Mouse (Mus musculus): Measurements from ENCODE around the gene Ezh1. TPM values are rescaled to one million over a fixed set of nuclear protein-coding genes. Genes with fewer than 3 reads are reported as not detected.
"Not testable (repeated sequence)": the region's sequence is repeated elsewhere in the genome, so short reads cannot be mapped to it uniquely, and the experiment has no call there.

Gene Ezh1
- total and polyA plus RNA-seq, 3 experiments = 4.2 to 55.9 (median 25.4) TPM

GRCm38 (mm10) chr11:101162772-101163171 is 63.5 kb downstream of the Ezh1 start:
- no peaks in the 10 kb centered on the region for H3K9me3 ChIP-seq (replicated peaks)
- H3K36me3 ChIP-seq (replicated peaks) = peaks cover 14% of the 10 kb centered on the region
- H3K27me3 ChIP-seq (ENCODE audit: insufficient read depth, low read length) = peaks cover 57% of the 10 kb centered on the region
- DNase-seq (ENCODE audit: low spot score) = no peak
- TF ChIP-seq GATA2 (IDR thresholded peaks at IDR 0.05; ENCODE audit: borderline replicate concordance, low read depth, low read length) (no peak), POLR2AphosphoS5 (IDR thresholded peaks at IDR 0.05; ENCODE audit: insufficient replicate concordance, low read depth, low read length) (no peak), GATA1 (IDR thresholded peaks at IDR 0.05; ENCODE audit: borderline replicate concordance, low read length) (no peak), CTCF (IDR thresholded peaks at IDR 0.05; ENCODE audit: low read depth, low read length) (no peak), TAL1 (conservative IDR thresholded peaks at IDR 0.05; ENCODE audit: low read depth, low read length) (no peak)
- no peak for ATAC-seq (ENCODE audit: extremely low read depth, insufficient number of reproducible peaks, low FRiP score, poor library complexity, severe bottlenecking)
- H3K4me1 ChIP-seq (ENCODE audit: insufficient read depth, low read depth, low read length) = 0 out of 2 replicates have a peak, but pooled peaks cover 2% of the 10 kb centered on the region
- no peak overlapping the region for H3K4me3 ChIP-seq (ENCODE audit: low read depth, low read length)

- ATAC-seq (ENCODE audit: extremely low read depth, insufficient number of reproducible peaks, low FRiP score, poor library complexity, severe bottlenecking) (no peak), DNase-seq (ENCODE audit: low spot score) (peak; percentile 0)
- H3K9me3 ChIP-seq (replicated peaks) = no peaks in the 10 kb centered on the region
- no peak for TF ChIP-seq CTCF (IDR thresholded peaks at IDR 0.05; ENCODE audit: low read depth, low read length)
- TF ChIP-seq POLR2AphosphoS5 (IDR thresholded peaks at IDR 0.05; ENCODE audit: insufficient replicate concordance, low read depth, low read length) = no peak
- 0 out of 2 replicates have a peak, but pooled peaks cover 2% of the 10 kb centered on the region for H3K4me1 ChIP-seq (ENCODE audit: insufficient read depth, low read depth, low read length)
- H3K36me3 ChIP-seq (replicated peaks) = peaks cover 9% of the 10 kb centered on the region
- H3K27me3 ChIP-seq (ENCODE audit: insufficient read depth, low read length) = peaks cover 54% of the 10 kb centered on the region
- H3K4me3 ChIP-seq (ENCODE audit: low read depth, low read length) = no peak overlapping the region
These were observed 64.0 kb downstream of the Ezh1 start for GRCm38 (mm10) chr11:101162301-101162700.

GRCm38 (mm10) chr11:101161551-101161950 is 64.7 kb downstream of the Ezh1 start:
- no peak for ATAC-seq (ENCODE audit: extremely low read depth, insufficient number of reproducible peaks, low FRiP score, poor library complexity, severe bottlenecking)
- Histone ChIP-seq H3K27me3 (ENCODE audit: insufficient read depth, low read length) (peaks cover 55% of the 10 kb centered on the region), H3K36me3 (replicated peaks) (peaks cover 9% of the 10 kb centered on the region)

DNA sequence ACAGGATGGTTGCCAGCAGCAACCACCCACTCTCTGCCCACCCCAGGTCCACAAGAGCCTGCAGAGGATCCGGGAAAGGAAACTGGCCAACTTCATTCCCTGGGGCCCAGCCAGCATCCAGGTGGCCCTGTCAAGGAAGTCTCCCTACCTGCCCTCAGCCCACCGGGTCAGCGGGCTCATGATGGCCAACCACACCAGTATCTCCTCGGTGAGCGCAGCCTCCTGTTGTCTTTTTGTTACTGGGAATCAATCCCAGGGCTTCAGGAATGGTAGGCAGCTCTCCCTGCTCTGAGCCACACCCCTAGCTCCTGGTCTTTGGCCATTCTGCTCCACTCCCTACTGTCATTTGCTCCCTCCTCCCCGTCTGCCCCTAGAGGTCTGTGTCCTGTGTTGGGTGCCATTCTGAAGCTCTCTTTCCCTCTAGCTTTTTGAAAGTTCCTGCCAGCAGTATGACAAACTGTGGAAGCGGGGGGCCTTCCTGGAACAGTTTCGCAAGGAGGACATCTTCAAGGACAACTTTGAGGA is 65.2 kb downstream of the Ezh1 start:
- peaks cover 55% of the 10 kb centered on the region for H3K27me3 ChIP-seq (ENCODE audit: insufficient read depth, low read length)
- H3K4me3 ChIP-seq (ENCODE audit: low read depth, low read length); H3K4me1 ChIP-seq (ENCODE audit: insufficient read depth, low read depth, low read length); H3K9me3 ChIP-seq (replicated peaks); H3K36me3 ChIP-seq (replicated peaks); ATAC-seq (ENCODE audit: extremely low read depth, insufficient number of reproducible peaks, low FRiP score, poor library complexity, severe bottlenecking); DNase-seq (ENCODE audit: low spot score): not testable (repeated sequence)

More at GRCm38 (mm10) chr11:101161551-101161950, 64.7 kb downstream of the Ezh1 start:
- H3K4me3 ChIP-seq (ENCODE audit: low read depth, low read length) = no peak overlapping the region
- TF ChIP-seq TAL1 (conservative IDR thresholded peaks at IDR 0.05; ENCODE audit: low read depth, low read length) = no peak
- TF ChIP-seq GATA2 (IDR thresholded peaks at IDR 0.05; ENCODE audit: borderline replicate concordance, low read depth, low read length) = no peak
- TF ChIP-seq CTCF (IDR thresholded peaks at IDR 0.05; ENCODE audit: low read depth, low read length) = no peak
- no peak for TF ChIP-seq GATA1 (IDR thresholded peaks at IDR 0.05; ENCODE audit: borderline replicate concordance, low read length)
- TF ChIP-seq POLR2AphosphoS5 (IDR thresholded peaks at IDR 0.05; ENCODE audit: insufficient replicate concordance, low read depth, low read length) = no peak
- no peak for DNase-seq (ENCODE audit: low spot score)
- H3K9me3 ChIP-seq (replicated peaks) = no peaks in the 10 kb centered on the region
- 0 out of 2 replicates have a peak, but pooled peaks cover 2% of the 10 kb centered on the region for H3K4me1 ChIP-seq (ENCODE audit: insufficient read depth, low read depth, low read length)

- H3K4me1 ChIP-seq (ENCODE audit: insufficient read depth, low read depth, low read length); ATAC-seq (ENCODE audit: extremely low read depth, insufficient number of reproducible peaks, low FRiP score, poor library complexity, severe bottlenecking); H3K9me3 ChIP-seq (replicated peaks); H3K4me3 ChIP-seq (ENCODE audit: low read depth, low read length); H3K36me3 ChIP-seq (replicated peaks); DNase-seq (ENCODE audit: low spot score): not testable (repeated sequence)
- H3K27me3 ChIP-seq (ENCODE audit: insufficient read depth, low read length) = peaks cover 58% of the 10 kb centered on the region
These were observed 66.1 kb downstream of the Ezh1 start for GRCm38 (mm10) chr11:101160151-101160550.

DNA sequence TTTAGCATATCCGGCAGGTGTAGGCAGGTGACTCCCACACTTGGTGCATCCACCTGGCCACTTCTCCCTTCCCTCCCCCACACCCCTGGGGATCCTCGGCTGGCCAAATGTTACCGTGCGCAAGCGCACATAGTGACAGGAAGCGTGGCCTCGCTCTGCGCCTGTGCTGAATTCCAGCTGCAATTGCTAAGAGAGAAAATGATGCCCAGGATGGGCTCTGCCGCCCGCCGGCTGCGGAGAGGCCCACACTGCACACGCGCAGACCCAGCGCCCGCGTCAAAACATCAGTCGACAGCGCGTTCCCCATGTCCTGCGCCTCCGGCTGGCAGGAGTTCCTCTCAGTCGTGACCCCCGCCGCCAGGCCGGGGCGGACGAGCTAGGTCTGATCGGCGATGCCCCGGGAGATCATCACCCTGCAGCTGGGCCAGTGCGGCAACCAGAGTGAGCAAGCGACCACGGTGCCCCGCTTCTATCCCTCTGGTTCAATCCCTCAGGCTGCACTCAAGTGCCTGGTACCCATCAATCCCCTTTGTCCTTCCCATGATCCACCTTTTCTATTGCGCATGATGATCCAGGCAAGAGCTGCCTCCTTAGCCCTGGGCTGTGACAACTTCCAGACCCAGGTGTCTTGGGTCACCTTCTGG is 70.4 kb downstream of the Ezh1 start, which contains the start of gene Tubg2:
TSS of gene Tubg2 (plus strand) at position 180 of the 644 bp plus-strand sequence.
- Histone ChIP-seq H3K4me3 (ENCODE audit: low read depth, low read length) (no peak within 1 kb of the TSS), H3K4me1 (ENCODE audit: insufficient read depth, low read depth, low read length) (no peaks in the 10 kb centered on the region), H3K27me3 (ENCODE audit: insufficient read depth, low read length) (peaks cover 31% of the 10 kb centered on the region), H3K9me3 (replicated peaks) (no peaks in the 10 kb centered on the region), H3K36me3 (replicated peaks) (no peaks in the 10 kb centered on the region)
- DNase-seq (ENCODE audit: low spot score) = no peak
- TF ChIP-seq GATA2 (IDR thresholded peaks at IDR 0.05; ENCODE audit: borderline replicate concordance, low read depth, low read length) (no peak), POLR2AphosphoS5 (IDR thresholded peaks at IDR 0.05; ENCODE audit: insufficient replicate concordance, low read depth, low read length) (no peak), CTCF (IDR thresholded peaks at IDR 0.05; ENCODE audit: low read depth, low read length) (no peak), GATA1 (IDR thresholded peaks at IDR 0.05; ENCODE audit: borderline replicate concordance, low read length) (no peak), TAL1 (conservative IDR thresholded peaks at IDR 0.05; ENCODE audit: low read depth, low read length) (no peak)
- ATAC-seq (ENCODE audit: extremely low read depth, insufficient number of reproducible peaks, low FRiP score, poor library complexity, severe bottlenecking) = no peak

- no peaks in the 10 kb centered on the region for H3K36me3 ChIP-seq (replicated peaks)
- no peak for TF ChIP-seq POLR2AphosphoS5 (IDR thresholded peaks at IDR 0.05; ENCODE audit: insufficient replicate concordance, low read depth, low read length)
- no peak for TF ChIP-seq GATA2 (IDR thresholded peaks at IDR 0.05; ENCODE audit: borderline replicate concordance, low read depth, low read length)
- TF ChIP-seq GATA1 (IDR thresholded peaks at IDR 0.05; ENCODE audit: borderline replicate concordance, low read length) = no peak
- TF ChIP-seq TAL1 (conservative IDR thresholded peaks at IDR 0.05; ENCODE audit: low read depth, low read length) = no peak
- TF ChIP-seq CTCF (IDR thresholded peaks at IDR 0.05; ENCODE audit: low read depth, low read length) = no peak
- no peak overlapping the region for H3K4me3 ChIP-seq (ENCODE audit: low read depth, low read length)
- DNase-seq (ENCODE audit: low spot score) = no peak
- H3K27me3 ChIP-seq (ENCODE audit: insufficient read depth, low read length) = peaks cover 31% of the 10 kb centered on the region
- H3K9me3 ChIP-seq (replicated peaks) = no peaks in the 10 kb centered on the region
- no peak for ATAC-seq (ENCODE audit: extremely low read depth, insufficient number of reproducible peaks, low FRiP score, poor library complexity, severe bottlenecking)
- no peaks in the 10 kb centered on the region for H3K4me1 ChIP-seq (ENCODE audit: insufficient read depth, low read depth, low read length)
These were observed 71.1 kb downstream of the Ezh1 start for GRCm38 (mm10) chr11:101155151-101155550.

Measured in G1E (cell line).